ENCODE assay signal across 17 mouse cellular contexts in genomic region chr3:27195153-27195552, GRCm38 (mm10). TPM values are rescaled to one million over a fixed set of nuclear protein-coding genes. Genes with fewer than 3 reads are reported as not detected.
DNase-seq lines count a peak whose midpoint lies in the region.
"Had no signal": no experiment of that assay in that cellular context is flagged by ENCODE, and none has a peak within 500 bp of the region (broad histone marks: within the 10 kb centered on the region; RNA-seq: fewer than 3 reads in every experiment).

No protein-coding gene starts in this region.

- peaks cover 6% of the 10 kb centered on the region; the same call in 1 of the 2 replicates for H3K4me1 ChIP-seq in forebrain, embryonic 10.5 days
- H3K4me1 ChIP-seq: hindbrain, embryonic 15.5 days; limb, embryonic 13.5 days had no signal

- H3K4me3 ChIP-seq in macrophage (ENCODE audit: inconsistent target) = no peak overlapping the region
- H3K4me3 ChIP-seq in forebrain, embryonic 10.5 days = no peak overlapping the region
- H3K4me3 ChIP-seq: erythroblast, embryonic 14.5 days; heart, embryonic 15.5 days; hindbrain, embryonic 15.5 days; limb, embryonic 13.5 days had no signal

- peaks cover 24% of the 10 kb centered on the region for H3K36me3 ChIP-seq in macrophage (ENCODE audit: inconsistent target)
- H3K36me3 ChIP-seq in forebrain, embryonic 10.5 days (replicated peaks) = no peaks in the 10 kb centered on the region
- H3K36me3 ChIP-seq: heart, embryonic 15.5 days; hindbrain, embryonic 15.5 days; limb, embryonic 13.5 days had no signal

- DNase-seq in heart, adult 11 months = peak; percentile 93
- DNase-seq in heart, postnatal 14 days = no peak
- peak; percentile 64 for DNase-seq in 3T3-L1 (ENCODE audit: low read depth, low spot score)
- DNase-seq in adrenal gland, postnatal 14 days = peak; percentile 72
- no peak for DNase-seq in cerebellum, adult 11-12 months
- DNase-seq in cerebellum, postnatal 36 days = no peak
- DNase-seq in forebrain, embryonic 10.5 days (ENCODE audit: extremely low spot score, low spot score) = no peak
- DNase-seq: cerebellum, adult 9-10 months; kidney, postnatal 14 days; lung, postnatal 14 days; thymus, postnatal 4 days had no signal

- no peaks in the 10 kb centered on the region for H3K27me3 ChIP-seq in forebrain, embryonic 10.5 days (ENCODE audit: poor library complexity, severe bottlenecking)
- H3K27me3 ChIP-seq: heart, embryonic 15.5 days; hindbrain, embryonic 15.5 days; limb, embryonic 13.5 days had no signal

- peak overlapping the region; percentile 100 for H3K27ac ChIP-seq in macrophage
- no peak overlapping the region for H3K27ac ChIP-seq in forebrain, embryonic 10.5 days
- H3K27ac ChIP-seq: hindbrain, embryonic 15.5 days; limb, embryonic 13.5 days; stomach, postnatal 0 days had no signal

- no peaks in the 10 kb centered on the region for H3K9me3 ChIP-seq in forebrain, embryonic 10.5 days
- H3K9me3 ChIP-seq: heart, embryonic 15.5 days; hindbrain, embryonic 15.5 days; limb, embryonic 13.5 days had no signal

- intact Hi-C loops in heart, postnatal 14 days (cut with DNase I) = no loop called here

- 33% methylated on average over 4 of the region's 4 CpGs for WGBS in macrophage (ENCODE audit: missing documents)
- WGBS in forebrain, embryonic 10.5 days = 88% methylated on average over 4 of the region's 4 CpGs

- H3K79me2 ChIP-seq in macrophage (ENCODE audit: inconsistent target) = peaks cover 100% of the 10 kb centered on the region

RNA-seq across cellular contexts. Expression of gene Nceh1, which starts 12.4 kb away (rescaled TPM):
- 100 to 1,000 TPM; 165 to 174 TPM for total RNA-seq in heart, postnatal 14 days (2021)
- 87.5 and 88.1 TPM in 2 replicates for total RNA-seq in adrenal gland, postnatal 14 days (2021)
- 100 to 1,000 TPM in 9 of 26 experiments, 10 to 100 TPM in 17; 18.6 to 236 (median 77.9) TPM for total RNA-seq in macrophage (2018; cell fraction: chromatin; rRNA removed)
- 100 to 1,000 TPM; 111 to 455 (median 227) TPM for total RNA-seq in macrophage (2018; cell fraction: cytosol; rRNA removed)
- 100 to 1,000 TPM in 25 of 26 experiments, 10 to 100 TPM in 1; 73.4 to 406 (median 223) TPM for total RNA-seq in macrophage (2018; cell fraction: nucleus; rRNA removed)
- 212 to 280 TPM (median 251 TPM) in 3 replicates for polyA plus RNA-seq in macrophage (2018)
- 5.0 and 5.6 TPM in 2 replicates for polyA plus RNA-seq in forebrain, embryonic 10.5 days (2016; fragmentation: Nextera tagmentation; extraction: Ambion mirVana)

RNA-seq across cellular contexts. Expression of gene Ect2, which starts 41.5 kb away (rescaled TPM):
- total RNA-seq in heart, postnatal 14 days (2021) = 1 to 10 TPM; 2.7 to 4.9 TPM
- 12.6 and 13.6 TPM in 2 replicates for total RNA-seq in adrenal gland, postnatal 14 days (2021)
- total RNA-seq in macrophage (2018; cell fraction: chromatin; rRNA removed) = 10 to 100 TPM in 6 of 26 experiments, 1 to 10 TPM in 20; 2.1 to 30.7 (median 7.5) TPM
- 1 to 10 TPM in 25 of 26 experiments, under 1 TPM in 1; 0.91 to 4.3 (median 2.3) TPM for total RNA-seq in macrophage (2018; cell fraction: cytosol; rRNA removed)
- total RNA-seq in macrophage (2018; cell fraction: nucleus; rRNA removed) = 10 to 100 TPM in 1 of 26 experiments, 1 to 10 TPM in 24, under 1 TPM in 1; 0.94 to 19.1 (median 2.9) TPM
- 1.3 to 5.8 TPM (median 2.8 TPM) in 3 replicates for polyA plus RNA-seq in macrophage (2018)
- 110 and 121 TPM in 2 replicates for polyA plus RNA-seq in forebrain, embryonic 10.5 days (2016; fragmentation: Nextera tagmentation; extraction: Ambion mirVana)

Comparison
In these comparisons a context has a peak if more than half of its experiments do, and no peak if none do; other contexts are left out.
1. DNase-seq: peak in heart, adult 11 months (single experiment), 3T3-L1 (single experiment) and adrenal gland, postnatal 14 days (single experiment); none in heart, postnatal 14 days (0 of 2), cerebellum, adult 11-12 months (single experiment), cerebellum, postnatal 36 days (0 of 2) and forebrain, embryonic 10.5 days (single experiment).